Mouse (Mus musculus): ENCODE results near the gene Foxa2.

DNA sequence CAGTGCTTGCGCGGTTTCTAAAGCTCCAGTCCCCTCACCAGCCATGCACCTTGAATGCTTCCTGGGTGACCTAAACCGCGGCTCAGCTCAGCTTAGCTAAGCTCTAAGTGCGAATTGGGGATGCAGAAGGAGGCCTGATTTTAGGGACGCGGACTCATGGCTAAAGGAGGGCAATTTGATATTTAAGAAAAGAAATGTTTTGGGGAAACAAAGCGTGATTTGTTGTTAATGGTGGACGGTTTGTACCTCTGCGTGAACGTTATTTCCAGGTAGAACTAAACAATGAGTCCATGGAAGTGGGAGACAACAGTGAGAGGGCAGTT is 16.2 kb downstream of the Foxa2 start:
- TF ChIP-seq CTCF (IDR thresholded peaks at IDR 0.05; ENCODE audit: low read depth, low read length) = no peak
- TF ChIP-seq POLR2A (IDR thresholded peaks at IDR 0.05; ENCODE audit: extremely low read depth, insufficient read depth, low read length) = no peak
